Mouse (Mus musculus) hindbrain, embryonic 11.5 days (tissue): ENCODE results near the gene Rab22a. TPM values are rescaled to one million over a fixed set of nuclear protein-coding genes. Genes with fewer than 3 reads are reported as not detected.

Experiments used
- ATAC-seq: fragments of 200-750 bp; cut with Nextera tagmentation; 2 replicates; pipeline ENCODE4 v1.8.0; 2017; ENCODE audit warnings: mild to moderate bottlenecking, moderate TSS enrichment, moderate library complexity; ENCODE audit not compliant: low FRiP score
- DNase-seq: peaks from one replicate; pipeline ENCODE4 v3.0.0-alpha.2; 2015; ENCODE audit warnings: low spot score
- H3K27ac ChIP-seq: fragments of 300-500 bp; sonication (generic); 2 replicates; pipeline ENCODE4 v1.5.1; 2014; ENCODE audit warnings: mild to moderate bottlenecking, low read depth, low read length
- H3K27me3 ChIP-seq: fragments of 300-500 bp; sonication (generic); 2 replicates; pipeline ENCODE4 v1.6.1; 2014; ENCODE audit warnings: mild to moderate bottlenecking, low read length, moderate library complexity, mixed read lengths; ENCODE audit not compliant: control insufficient read depth, insufficient read depth
- H3K36me3 ChIP-seq: fragments of 300-500 bp; sonication (generic); 2 replicates; pipeline ENCODE4 v1.6.1; 2014; ENCODE audit warnings: mild to moderate bottlenecking, low read length, moderate library complexity, mixed read lengths; ENCODE audit not compliant: control insufficient read depth, insufficient read depth
- H3K4me1 ChIP-seq: fragments of 300-500 bp; sonication (generic); replicated peaks from 2 replicates; pipeline ENCODE4 v1.6.1; 2014; ENCODE audit warnings: low read length, mixed read lengths; ENCODE audit not compliant: control insufficient read depth, insufficient read depth
- H3K4me2 ChIP-seq: fragments of 300-500 bp; sonication (generic); replicated peaks from 2 replicates; pipeline ENCODE4 v1.6.1; 2014; ENCODE audit warnings: mild to moderate bottlenecking, low read depth, low read length
- H3K4me3 ChIP-seq: fragments of 300-500 bp; sonication (generic); 2 replicates; pipeline ENCODE4 v1.5.1; 2014; ENCODE audit warnings: low read depth, low read length
- H3K9ac ChIP-seq: fragments of 300-500 bp; sonication (generic); 2 replicates; pipeline ENCODE4 v1.6.1; 2014; ENCODE audit warnings: low read depth, low read length
- H3K9me3 ChIP-seq: fragments of 300-500 bp; sonication (generic); 2 replicates; pipeline ENCODE4 v1.6.1; 2016; ENCODE audit warnings: low read length; ENCODE audit not compliant: control insufficient read depth
- WGBS: fragments of 180-500 bp; shearing (Covaris S2); extraction: QIAGEN DNeasy Blood & Tissue Kit; methylation state at CpG from one replicate; pipeline ENCODE4 v1.1.7; 2014; 5-methylcytosine and 5-hydroxymethylcytosine counted together
- polyA plus RNA-seq: library from polyadenylated mRNA; unstranded; fragments of >200 nt; fragmentation: Nextera tagmentation; extraction: Ambion mirVana; gene quantifications from 2 replicates; pipeline ENCODE4 v1.2.1, GENCODE M21; 2014

The Rab22a gene
- polyA plus RNA-seq, 1 experiment from 2014 or later = 44.6 TPM

DNA sequence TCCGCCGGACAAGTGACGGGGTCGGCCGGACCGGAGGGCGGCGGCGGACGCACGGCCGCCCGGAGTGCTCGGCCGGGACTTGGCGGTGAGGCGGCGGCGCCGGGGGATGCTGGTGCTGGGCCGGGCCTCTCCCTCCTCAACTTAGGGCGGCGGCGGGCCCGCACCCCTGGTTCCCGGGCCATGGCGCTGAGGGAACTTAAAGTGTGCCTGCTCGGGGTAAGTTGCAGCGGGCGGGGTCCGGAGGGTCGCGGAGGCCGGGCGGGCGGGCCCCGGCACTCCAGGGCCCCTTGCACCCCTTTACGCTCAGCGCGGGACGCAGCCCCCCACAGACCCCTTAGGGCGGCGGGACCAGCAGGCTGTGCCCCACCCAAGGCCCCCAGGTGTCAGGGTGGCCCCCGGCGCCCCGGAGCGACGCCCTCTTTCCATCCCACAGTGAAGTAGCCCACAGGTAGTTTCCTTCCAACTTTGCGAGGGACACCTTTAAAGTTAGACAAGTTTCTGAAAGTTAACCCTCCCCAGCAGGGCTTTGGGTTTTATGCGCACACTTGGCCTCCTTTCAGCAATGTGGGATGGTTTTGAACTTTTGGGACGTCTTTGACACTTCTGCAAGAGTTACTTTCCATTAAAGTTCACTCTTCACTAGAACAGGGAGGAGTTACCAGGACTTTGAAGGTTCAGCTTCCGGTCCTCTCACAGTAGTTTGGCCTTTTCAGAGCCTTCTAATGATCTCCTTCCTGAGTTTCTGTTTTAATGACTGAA, 545 bp downstream of the Rab22a start:
- no peaks in the 10 kb centered on the region for H3K27me3 ChIP-seq
- H3K9me3 ChIP-seq = no peaks in the 10 kb centered on the region
- WGBS = 1% methylated on average over 49 of the region's 52 CpGs
- H3K4me3 ChIP-seq = peak overlapping the region; percentile 95
- ATAC-seq (no peak), DNase-seq (no peak)
- H3K27ac ChIP-seq = 0 out of 2 replicates have a peak overlapping the region, but pooled peaks have one; percentile 47
- H3K36me3 ChIP-seq = 0 out of 2 replicates have a peak, but pooled peaks cover 2% of the 10 kb centered on the region
- peaks cover 2% of the 10 kb centered on the region; the same call in 1 of the 2 replicates for H3K4me1 ChIP-seq
- peak overlapping the region; percentile 78 for H3K4me2 ChIP-seq
- peak overlapping the region; percentile 92 for H3K9ac ChIP-seq

DNA sequence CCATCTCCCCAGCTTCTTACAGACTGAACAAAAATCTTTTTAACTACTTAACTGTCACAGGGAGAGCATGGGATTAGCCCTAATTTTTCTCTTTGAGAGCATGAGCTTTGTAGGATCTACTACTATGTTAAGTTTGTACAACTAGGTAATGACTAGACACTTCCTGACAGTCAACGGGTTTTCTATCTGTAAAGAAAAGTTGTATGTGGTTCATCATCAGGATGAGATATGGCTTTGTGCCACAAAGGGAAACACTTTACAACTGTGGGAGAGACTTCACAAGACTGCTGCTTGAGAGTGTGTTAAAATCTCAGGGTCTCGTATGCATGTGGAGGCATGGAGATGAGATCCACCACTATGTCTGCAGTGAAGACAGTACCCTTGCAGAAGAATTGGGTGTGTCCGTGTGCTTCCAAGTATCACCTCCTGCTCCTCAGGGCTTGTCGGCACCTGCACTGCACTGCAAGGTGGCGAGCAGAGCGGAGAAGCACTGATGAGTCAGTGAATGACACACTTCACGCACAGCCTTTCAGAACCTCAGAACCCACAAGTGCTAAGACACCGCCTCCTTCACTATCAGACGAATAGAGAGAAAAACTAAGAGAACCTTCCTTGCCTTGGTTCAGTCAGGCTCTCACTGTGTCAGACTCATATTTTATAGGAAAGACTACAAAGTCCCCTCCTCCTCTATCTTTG, 2.8 kb downstream of the Rab22a start:
- Histone ChIP-seq H3K4me1 (peaks cover 2% of the 10 kb centered on the region; the same call in 1 of the 2 replicates), H3K27ac (no peak overlapping the region), H3K4me3 (no peak overlapping the region), H3K9ac (no peak overlapping the region), H3K4me2 (no peak overlapping the region), H3K36me3 (0 out of 2 replicates have a peak, but pooled peaks cover 2% of the 10 kb centered on the region), H3K27me3 (no peaks in the 10 kb centered on the region), H3K9me3 (no peaks in the 10 kb centered on the region)
- DNase-seq (no peak), ATAC-seq (no peak)
- WGBS = 97% methylated on average over 9 of the region's 9 CpGs

DNA sequence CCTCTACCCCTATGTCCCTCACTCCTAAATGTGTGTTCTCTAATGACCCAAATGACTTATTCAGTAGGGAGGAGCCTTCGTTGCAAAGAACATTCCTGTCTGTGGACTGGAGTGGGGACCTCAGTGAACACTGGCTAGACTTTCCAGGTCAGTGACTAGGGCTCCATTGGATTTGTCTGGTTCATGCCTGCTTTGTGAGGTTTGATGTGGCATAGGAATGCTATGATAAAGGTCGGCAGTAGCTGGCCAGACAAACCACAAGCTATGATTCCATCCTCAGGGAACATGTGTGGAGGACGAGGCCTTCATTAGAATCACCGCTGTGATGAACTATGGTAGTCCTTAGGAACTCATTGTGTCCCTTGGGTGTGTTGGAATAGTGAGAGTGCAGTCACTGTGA, 5.2 kb downstream of the Rab22a start:
- Histone ChIP-seq H3K9ac (no peak overlapping the region), H3K9me3 (no peaks in the 10 kb centered on the region), H3K4me3 (no peak overlapping the region), H3K4me2 (no peak overlapping the region), H3K4me1 (peaks cover 2% of the 10 kb centered on the region; the same call in 1 of the 2 replicates), H3K36me3 (0 out of 2 replicates have a peak, but pooled peaks cover 2% of the 10 kb centered on the region), H3K27ac (no peak overlapping the region), H3K27me3 (no peaks in the 10 kb centered on the region)
- 89% methylated on average over 4 of the region's 4 CpGs for WGBS
- ATAC-seq (no peak), DNase-seq (no peak)

DNA sequence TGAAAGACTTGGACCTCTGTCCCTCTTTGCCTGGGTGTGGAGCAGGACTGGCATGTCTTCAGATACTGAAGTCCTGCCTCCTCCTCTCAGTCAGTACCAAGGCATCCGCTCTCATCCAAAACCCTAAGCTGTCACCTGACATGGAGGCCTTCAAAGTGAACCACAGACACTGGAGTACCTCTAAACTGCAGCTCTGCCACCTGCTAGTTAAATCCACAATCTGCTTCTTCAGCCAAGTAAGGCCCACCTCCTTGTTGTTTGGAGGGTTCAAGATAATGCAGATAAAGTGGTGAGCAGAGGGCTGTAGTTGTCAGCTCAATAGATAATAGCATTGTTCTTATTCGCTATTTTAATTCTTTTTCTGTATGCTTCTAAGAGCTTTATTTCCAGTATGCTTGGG, 5.7 kb downstream of the Rab22a start:
- H3K4me2 ChIP-seq = no peak overlapping the region
- H3K27me3 ChIP-seq = no peaks in the 10 kb centered on the region
- H3K36me3 ChIP-seq = 0 out of 2 replicates have a peak, but pooled peaks cover 2% of the 10 kb centered on the region
- peaks cover 2% of the 10 kb centered on the region; the same call in 1 of the 2 replicates for H3K4me1 ChIP-seq
- DNase-seq (no peak), ATAC-seq (no peak)
- no peak overlapping the region for H3K4me3 ChIP-seq
- H3K27ac ChIP-seq = no peak overlapping the region
- H3K9ac ChIP-seq = no peak overlapping the region
- 93% methylated on average over 2 of the region's 2 CpGs for WGBS
- no peaks in the 10 kb centered on the region for H3K9me3 ChIP-seq

DNA sequence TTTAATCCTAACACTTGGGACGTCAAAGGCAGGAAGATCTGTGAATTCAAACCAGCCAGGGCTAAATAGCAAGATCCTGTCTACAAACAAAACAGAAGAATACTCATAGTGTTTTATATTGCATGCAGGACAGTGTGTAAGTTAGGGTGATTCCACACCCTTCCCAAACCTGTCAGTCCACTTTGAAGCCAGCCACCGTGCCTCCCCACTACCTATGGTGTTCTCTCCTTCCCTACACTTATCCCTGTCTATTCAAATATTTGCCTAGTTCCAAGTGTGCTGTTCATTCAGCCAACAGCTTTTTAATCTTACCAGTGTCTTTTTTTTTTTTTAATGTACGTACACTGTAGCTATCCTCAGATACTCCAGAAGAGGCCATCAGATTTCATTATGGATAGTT, 7.3 kb downstream of the Rab22a start:
- WGBS = 95% methylated on average over 3 of the region's 3 CpGs
- H3K9ac ChIP-seq = no peak overlapping the region
- no peaks in the 10 kb centered on the region for H3K4me1 ChIP-seq
- H3K9me3 ChIP-seq = no peaks in the 10 kb centered on the region
- H3K27ac ChIP-seq = no peak overlapping the region
- DNase-seq (no peak), ATAC-seq (no peak)
- no peak overlapping the region for H3K4me3 ChIP-seq
- no peak overlapping the region for H3K4me2 ChIP-seq
- H3K36me3 ChIP-seq = 0 out of 2 replicates have a peak, but pooled peaks cover 2% of the 10 kb centered on the region
- no peaks in the 10 kb centered on the region for H3K27me3 ChIP-seq

DNA sequence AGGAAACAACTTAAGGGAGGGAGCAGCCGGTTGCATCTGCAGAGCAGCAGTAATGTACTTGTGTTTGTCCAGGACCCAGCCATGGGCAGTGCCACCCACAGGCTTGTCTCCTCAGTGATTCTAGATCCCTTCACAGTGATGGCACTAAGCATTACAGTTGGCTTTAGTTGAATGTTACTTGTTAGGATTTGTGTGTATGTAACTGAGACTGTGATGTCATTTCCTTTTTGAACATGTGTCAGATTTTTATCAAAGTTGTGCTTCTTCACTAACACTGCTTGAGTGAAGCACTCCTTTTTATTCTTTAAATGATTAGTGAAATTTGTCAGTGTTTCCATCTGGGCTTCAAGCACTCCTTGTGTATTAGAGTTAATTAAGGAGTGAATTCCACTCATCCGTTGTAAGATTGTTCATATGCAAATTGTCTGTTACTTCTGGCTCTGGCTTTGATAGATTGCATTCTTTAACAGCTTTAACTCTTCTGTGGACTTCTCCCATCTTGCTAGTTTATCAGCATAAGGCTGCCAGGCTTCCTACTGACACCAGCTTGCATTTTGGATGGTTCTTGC, 12.9 kb downstream of the Rab22a start:
- H3K27ac ChIP-seq = no peak overlapping the region
- no peak overlapping the region for H3K9ac ChIP-seq
- no peaks in the 10 kb centered on the region for H3K27me3 ChIP-seq
- WGBS = 71% methylated on average over 2 of the region's 2 CpGs
- no peaks in the 10 kb centered on the region for H3K9me3 ChIP-seq
- H3K4me2 ChIP-seq = no peak overlapping the region
- no peak for ATAC-seq
- no peaks in the 10 kb centered on the region for H3K4me1 ChIP-seq
- no peak overlapping the region for H3K4me3 ChIP-seq
- DNase-seq = no peak
- no peaks in the 10 kb centered on the region for H3K36me3 ChIP-seq

- no peaks in the 10 kb centered on the region for H3K27me3 ChIP-seq
- H3K4me2 ChIP-seq = no peak overlapping the region
- ATAC-seq (no peak), DNase-seq (no peak)
- 89% methylated on average over 1 of the region's 1 CpGs for WGBS
- no peaks in the 10 kb centered on the region for H3K4me1 ChIP-seq
- no peak overlapping the region for H3K27ac ChIP-seq
- no peaks in the 10 kb centered on the region for H3K36me3 ChIP-seq
- H3K9ac ChIP-seq = no peak overlapping the region
- H3K4me3 ChIP-seq = no peak overlapping the region
- H3K9me3 ChIP-seq = no peaks in the 10 kb centered on the region
Observed at GRCm38 (mm10) chr2:173673469-173673868, 13.9 kb downstream of the Rab22a start.

GRCm38 (mm10) chr2:173678593-173678992, 19.0 kb downstream of the Rab22a start:
- 85% methylated on average over 2 of the region's 2 CpGs for WGBS
- no peak overlapping the region for H3K9ac ChIP-seq
- H3K4me2 ChIP-seq = no peak overlapping the region
- DNase-seq = no peak
- no peak for ATAC-seq
- no peaks in the 10 kb centered on the region for H3K27me3 ChIP-seq
- H3K9me3 ChIP-seq = no peaks in the 10 kb centered on the region
- H3K27ac ChIP-seq = no peak overlapping the region
- H3K4me3 ChIP-seq = no peak overlapping the region
- H3K4me1 ChIP-seq = no peaks in the 10 kb centered on the region
- H3K36me3 ChIP-seq = no peaks in the 10 kb centered on the region
